Mouse (Mus musculus) liver, postnatal 0 days (tissue): ENCODE data around the gene Trp53rkb. TPM values are rescaled to one million over a fixed set of nuclear protein-coding genes. Genes with fewer than 3 reads are reported as not detected.
A peak's percentile ranks its signal among the peaks of the same experiment; 100 is the strongest.

Experiments
- ATAC-seq: fragments of 200-750 bp; cut with Nextera tagmentation; 2 replicates; pipeline ENCODE4 v1.8.0; 2017; ENCODE audit warnings: mild to moderate bottlenecking, moderate library complexity
- DNase-seq: peaks from one replicate; pipeline ENCODE4 v3.0.0-alpha.2; 2016
- H3K27ac ChIP-seq: fragments of 300-500 bp; sonication (generic); 2 replicates; pipeline ENCODE4 v1.5.1; 2014; ENCODE audit warnings: antibody characterized with exemption, moderate library complexity, mild to moderate bottlenecking, low read depth
- H3K27me3 ChIP-seq: fragments of 300-500 bp; sonication (generic); 2 replicates; pipeline ENCODE4 v1.6.1; 2014; ENCODE audit warnings: low read length, control low read depth, mixed read lengths; ENCODE audit not compliant: insufficient read depth
- H3K36me3 ChIP-seq: fragments of 300-500 bp; sonication (generic); replicated peaks from 2 replicates; pipeline ENCODE4 v1.6.1; 2014; ENCODE audit warnings: mild to moderate bottlenecking, control low read depth, low read length, moderate library complexity, mixed read lengths; ENCODE audit not compliant: insufficient read depth
- H3K4me1 ChIP-seq: fragments of 300-500 bp; sonication (generic); 2 replicates; pipeline ENCODE4 v1.6.1; 2014; ENCODE audit warnings: antibody characterized with exemption, mild to moderate bottlenecking, control low read depth; ENCODE audit not compliant: insufficient read depth
- H3K4me2 ChIP-seq: fragments of 300-500 bp; sonication (generic); 2 replicates; pipeline ENCODE4 v1.6.1; 2014; ENCODE audit warnings: low read depth, mild to moderate bottlenecking, low read length, moderate library complexity, mixed read lengths
- H3K4me3 ChIP-seq: fragments of 300-500 bp; sonication (generic); 2 replicates; pipeline ENCODE4 v1.5.1; 2014; ENCODE audit warnings: low read depth, low read length
- H3K9ac ChIP-seq: fragments of 300-500 bp; sonication (generic); replicated peaks from 2 replicates; pipeline ENCODE4 v1.6.1; 2014; ENCODE audit warnings: mild to moderate bottlenecking, moderate library complexity
- H3K9me3 ChIP-seq: fragments of 300-500 bp; sonication (generic); 2 replicates; pipeline ENCODE4 v1.6.1; 2016; ENCODE audit warnings: mild to moderate bottlenecking, control low read depth, low read length, mixed read lengths
- CTCF ChIP-seq: sonication (generic); IDR thresholded peaks from 2 replicates; pipeline ENCODE4 v1.5.1; 2016; ENCODE audit warnings: antibody characterized with exemption, low read depth
- EP300 ChIP-seq: IDR thresholded peaks from 2 replicates; pipeline ENCODE4 v1.6.1; 2016; ENCODE audit warnings: antibody characterized with exemption, low read depth, mild to moderate bottlenecking
- WGBS: fragments of 180-500 bp; shearing (Covaris S2); extraction: QIAGEN DNeasy Blood & Tissue Kit; methylation state at CpG from one replicate; pipeline ENCODE4 v1.1.7; 2014; ENCODE audit not compliant: insufficient replicate concordance; 5-methylcytosine and 5-hydroxymethylcytosine counted together
- polyA plus RNA-seq: library from polyadenylated mRNA; unstranded; fragments of >200 nt; fragmentation: Nextera tagmentation; extraction: Ambion mirVana; gene quantifications from 2 replicates; pipeline ENCODE4 v1.2.1, GENCODE M21; 2015

Gene Trp53rkb
- polyA plus RNA-seq, 1 experiment from 2014 or later, result 3.0 TPM

DNA sequence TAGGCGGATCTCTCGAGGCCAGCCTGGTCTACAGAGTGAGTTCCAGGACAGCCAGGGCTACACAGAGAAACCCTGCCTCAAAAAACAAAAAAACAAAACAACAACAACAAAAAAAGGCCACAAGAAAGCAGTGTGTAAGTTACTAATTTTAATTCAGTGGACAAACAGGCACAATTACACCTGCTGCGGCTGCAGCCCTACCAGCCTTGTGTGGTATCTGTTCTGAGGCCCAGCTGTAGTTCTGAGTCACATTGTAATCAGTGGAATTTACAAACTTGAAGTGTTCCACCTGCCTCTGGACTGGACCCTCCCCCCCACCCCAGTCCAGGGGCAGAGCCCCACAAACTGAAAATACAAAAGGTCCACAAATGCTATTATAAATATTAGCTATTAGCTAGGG lies 11.0 kb downstream of the Trp53rkb start:
- Histone ChIP-seq H3K4me1 (peaks cover 18% of the 10 kb centered on the region), H3K4me2 (no peak overlapping the region), H3K9me3 (no peaks in the 10 kb centered on the region), H3K4me3 (no peak overlapping the region), H3K27ac (no peak overlapping the region), H3K9ac (no peak overlapping the region), H3K27me3 (no peaks in the 10 kb centered on the region), H3K36me3 (no peaks in the 10 kb centered on the region)
- 88% methylated on average over 3 of the region's 3 CpGs for WGBS
- TF ChIP-seq CTCF (no peak), EP300 (no peak)
- ATAC-seq (no peak), DNase-seq (no peak)

DNA sequence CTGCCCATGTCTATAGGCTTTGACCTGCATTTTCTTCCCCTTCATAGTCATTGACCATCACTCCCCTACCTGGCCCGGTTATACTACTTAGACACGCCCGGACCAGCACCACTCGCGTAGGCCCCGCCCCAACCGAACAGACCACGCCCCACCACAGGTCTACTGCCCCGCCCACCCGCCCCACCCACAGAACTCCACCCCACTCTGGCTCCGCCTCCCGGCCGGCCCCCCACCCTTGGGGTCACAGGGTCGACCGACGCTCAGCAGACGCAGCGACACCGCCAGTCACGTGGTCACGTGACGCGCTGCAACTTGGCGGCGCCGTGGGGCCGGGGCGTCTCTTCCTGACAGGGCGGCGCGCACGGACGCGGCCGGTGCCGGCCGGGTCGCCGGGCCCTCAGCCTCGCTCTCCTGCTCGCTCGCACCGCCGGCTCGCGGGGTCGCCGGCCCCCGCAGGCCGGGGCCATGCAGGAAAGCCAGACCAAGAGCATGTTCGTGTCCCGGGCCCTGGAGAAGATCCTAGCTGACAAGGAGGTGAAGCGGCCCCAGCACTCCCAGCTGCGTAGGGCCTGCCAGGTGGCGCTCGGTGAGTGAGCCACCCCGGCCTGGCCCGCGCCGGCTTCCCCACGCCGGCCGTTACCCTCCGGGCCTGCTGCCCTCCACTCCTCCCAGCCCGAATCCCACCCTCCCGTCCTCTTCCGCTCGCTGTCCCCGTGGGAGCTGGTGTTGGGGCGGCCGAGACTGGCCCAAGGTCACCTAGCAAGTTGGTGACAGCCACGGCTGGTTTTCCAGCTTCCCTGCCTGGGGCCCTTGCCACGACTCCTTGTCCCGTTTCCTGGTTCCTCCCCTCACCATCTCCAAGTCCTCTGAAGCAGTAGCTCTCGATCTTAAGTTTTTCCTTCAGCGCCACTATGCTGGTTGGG lies 13.2 kb downstream of the Trp53rkb start, which contains the start of gene Arfgef2:
Gene Arfgef2, plus strand, starts transcription at position 339 of the 923 bp plus-strand sequence.
- Histone ChIP-seq H3K4me3 (peak within 1 kb of the TSS; percentile 70), H3K27ac (peak within 1 kb of the TSS; percentile 88), H3K27me3 (no peaks in the 10 kb centered on the region), H3K4me2 (peak within 1 kb of the TSS; percentile 86), H3K36me3 (no peaks in the 10 kb centered on the region), H3K9me3 (no peaks in the 10 kb centered on the region), H3K4me1 (peaks cover 18% of the 10 kb centered on the region), H3K9ac (peak within 1 kb of the TSS; percentile 88)
- TF ChIP-seq EP300 (no peak), CTCF (no peak; the same call in 1 of the 2 replicates)
- DNase-seq (peak; percentile 94), ATAC-seq (peak; percentile 95)
- WGBS, result 1% methylated on average over 56 of the region's 76 CpGs

DNA sequence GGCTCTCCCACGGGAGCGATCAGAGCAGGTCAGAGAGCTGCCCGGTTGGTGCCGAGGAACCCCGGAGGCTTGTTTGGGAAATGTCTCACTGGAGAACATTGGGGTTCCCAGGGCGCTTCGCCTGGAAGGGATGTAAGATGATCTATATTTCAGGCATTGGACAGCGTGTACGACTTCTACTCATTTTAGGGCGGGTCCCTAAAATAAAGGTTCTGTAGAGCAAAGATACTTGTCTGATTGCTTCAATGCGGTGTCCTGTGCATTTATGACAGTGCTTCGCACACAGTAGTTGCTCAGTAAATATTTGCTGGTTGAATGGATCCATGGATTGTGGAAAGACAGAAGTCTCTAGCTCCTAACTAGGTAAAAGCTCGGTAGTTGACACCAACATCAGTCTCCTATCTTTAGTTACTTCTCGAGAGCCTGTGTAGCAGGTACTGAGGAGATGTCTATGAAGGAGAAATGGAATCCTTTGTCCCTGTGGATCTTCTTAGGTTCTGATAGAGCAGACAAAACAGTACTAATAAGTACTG lies 13.9 kb downstream of the Trp53rkb start:
- H3K27ac ChIP-seq, result peak overlapping the region; percentile 88
- no peaks in the 10 kb centered on the region for H3K9me3 ChIP-seq
- 11% methylated on average over 14 of the region's 14 CpGs for WGBS

DNA sequence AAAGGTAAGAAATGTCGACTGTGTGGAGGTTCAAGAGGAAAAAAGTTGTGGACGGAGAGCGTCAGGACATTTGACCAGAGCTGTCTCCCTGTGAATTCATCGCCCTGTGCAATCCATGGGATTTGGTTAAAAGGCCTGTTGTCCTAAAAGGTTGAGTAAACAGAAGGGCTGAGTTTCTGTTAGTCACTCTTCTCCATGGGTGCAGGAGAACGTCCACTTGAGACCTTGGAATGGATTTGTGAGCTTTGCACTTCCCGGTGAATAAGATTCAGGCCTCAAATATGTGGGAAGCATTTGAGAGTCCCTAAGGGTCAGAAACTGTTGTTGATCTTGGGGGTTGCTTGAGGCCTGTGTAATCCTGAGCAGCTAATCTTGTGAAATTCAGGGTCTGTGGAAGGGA lies 14.5 kb downstream of the Trp53rkb start:
- Histone ChIP-seq H3K4me3 (peak overlapping the region; percentile 70), H3K4me1 (peaks cover 18% of the 10 kb centered on the region), H3K36me3 (no peaks in the 10 kb centered on the region), H3K27ac (peak overlapping the region; percentile 88; the same call in 1 of the 2 replicates), H3K4me2 (peak overlapping the region; percentile 86), H3K9ac (peak overlapping the region; percentile 88), H3K27me3 (no peaks in the 10 kb centered on the region), H3K9me3 (no peaks in the 10 kb centered on the region)
- DNase-seq (no peak), ATAC-seq (no peak)
- WGBS, result 66% methylated on average over 6 of the region's 6 CpGs
- TF ChIP-seq EP300, result no peak
- TF ChIP-seq CTCF, result no peak

More for the DNA sequence above, 13.9 kb downstream of the Trp53rkb start:
- peak overlapping the region; percentile 70 for H3K4me3 ChIP-seq
- peak; percentile 8; the same call in 1 of the 2 replicates for ATAC-seq
- H3K4me1 ChIP-seq, result peaks cover 18% of the 10 kb centered on the region
- peak overlapping the region; percentile 88 for H3K9ac ChIP-seq
- H3K27me3 ChIP-seq, result no peaks in the 10 kb centered on the region
- no peak for DNase-seq
- no peaks in the 10 kb centered on the region for H3K36me3 ChIP-seq
- TF ChIP-seq EP300, result no peak
- no peak for TF ChIP-seq CTCF
- H3K4me2 ChIP-seq, result peak overlapping the region; percentile 86

DNA sequence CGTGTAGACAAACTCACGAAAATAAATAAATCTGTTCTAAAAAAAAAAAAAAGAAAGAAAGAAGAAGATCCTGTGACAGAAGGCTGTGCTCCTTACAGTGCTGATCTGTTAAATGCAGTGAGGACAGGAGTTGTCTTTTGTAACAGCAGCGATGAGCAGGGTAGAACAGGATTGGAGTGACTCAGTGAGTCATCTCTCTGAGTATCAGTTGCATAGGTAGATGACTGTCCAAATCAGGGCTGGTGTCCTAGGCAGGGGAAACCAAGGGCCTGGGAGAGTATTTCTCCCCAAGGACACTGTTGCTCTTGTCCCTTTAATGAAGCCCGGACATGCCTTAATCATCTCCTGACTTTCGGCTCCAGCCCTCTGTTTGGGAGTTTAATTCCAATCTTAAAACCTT lies 17.2 kb downstream of the Trp53rkb start:
- no peak for TF ChIP-seq CTCF
- no peak for TF ChIP-seq EP300
- no peak for ATAC-seq
- 92% methylated on average over 5 of the region's 5 CpGs for WGBS
- Histone ChIP-seq H3K36me3 (no peaks in the 10 kb centered on the region), H3K4me1 (peaks cover 18% of the 10 kb centered on the region), H3K27me3 (no peaks in the 10 kb centered on the region), H3K9me3 (no peaks in the 10 kb centered on the region), H3K4me3 (no peak overlapping the region), H3K9ac (no peak overlapping the region), H3K4me2 (no peak overlapping the region), H3K27ac (no peak overlapping the region)
- DNase-seq, result no peak

DNA sequence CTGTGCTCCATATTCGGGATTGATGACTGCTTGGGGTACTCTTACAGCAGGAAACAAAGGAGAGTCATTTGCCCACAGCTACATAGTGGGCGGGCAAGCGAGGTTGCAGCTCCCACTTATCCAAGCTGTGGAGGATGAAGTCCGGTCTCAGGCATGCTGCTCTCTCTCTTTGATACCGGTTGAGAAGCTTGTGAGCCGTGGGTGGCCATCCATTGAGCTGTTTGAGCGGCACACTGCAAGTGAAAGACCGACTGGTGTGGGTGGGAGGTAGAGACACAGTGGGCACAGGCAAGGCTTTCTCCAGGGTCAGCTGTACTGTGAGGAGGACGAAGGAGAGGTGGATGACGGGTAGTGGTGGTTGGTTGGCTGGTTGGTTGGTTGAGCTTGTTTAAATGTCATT lies 18.5 kb downstream of the Trp53rkb start:
- H3K36me3 ChIP-seq, result no peaks in the 10 kb centered on the region
- no peaks in the 10 kb centered on the region for H3K27me3 ChIP-seq
- H3K9ac ChIP-seq, result no peak overlapping the region
- no peak for TF ChIP-seq EP300
- TF ChIP-seq CTCF, result no peak
- WGBS, result 88% methylated on average over 10 of the region's 10 CpGs
- DNase-seq (no peak), ATAC-seq (no peak)
- H3K9me3 ChIP-seq, result no peaks in the 10 kb centered on the region
- no peak overlapping the region for H3K4me3 ChIP-seq
- no peak overlapping the region for H3K27ac ChIP-seq
- H3K4me2 ChIP-seq, result no peak overlapping the region
- H3K4me1 ChIP-seq, result peaks cover 16% of the 10 kb centered on the region
